Mouse (Mus musculus) intestine, postnatal 0 days (tissue): ENCODE results near the gene Ltb4r1. TPM values are rescaled to one million over a fixed set of nuclear protein-coding genes. Genes with fewer than 3 reads are reported as not detected.
A peak's percentile ranks its signal among the peaks of the same experiment; 100 is the strongest.

Source experiments
- ATAC-seq: fragments of 200-750 bp; cut with Nextera tagmentation; 2 replicates; pipeline ENCODE4 v1.8.0; 2017; ENCODE audit warnings: mild to moderate bottlenecking, moderate TSS enrichment, moderate library complexity
- H3K27ac ChIP-seq: fragments of 300-500 bp; sonication (generic); 2 replicates; pipeline ENCODE4 v1.5.1; 2014; ENCODE audit warnings: mild to moderate bottlenecking, low read depth, low read length, moderate library complexity
- H3K27me3 ChIP-seq: fragments of 300-500 bp; sonication (generic); replicated peaks from 2 replicates; pipeline ENCODE4 v1.6.1; 2014; ENCODE audit warnings: low read length, mixed read lengths; ENCODE audit not compliant: control insufficient read depth, insufficient read depth
- H3K36me3 ChIP-seq: fragments of 300-500 bp; sonication (generic); 2 replicates; pipeline ENCODE4 v1.6.1; 2014; ENCODE audit warnings: mild to moderate bottlenecking, moderate library complexity; ENCODE audit not compliant: control insufficient read depth, insufficient read depth
- H3K4me1 ChIP-seq: fragments of 300-500 bp; sonication (generic); replicated peaks from 2 replicates; pipeline ENCODE4 v1.6.1; 2014; ENCODE audit warnings: antibody characterized with exemption, low read length, mixed read lengths; ENCODE audit not compliant: control insufficient read depth, insufficient read depth
- H3K4me2 ChIP-seq: fragments of 300-500 bp; sonication (generic); replicated peaks from 2 replicates; pipeline ENCODE4 v1.6.1; 2014; ENCODE audit warnings: low read depth, mild to moderate bottlenecking, moderate library complexity
- H3K4me3 ChIP-seq: fragments of 300-500 bp; sonication (generic); 2 replicates; pipeline ENCODE4 v1.5.1; 2014; ENCODE audit warnings: low read depth, low read length
- H3K9ac ChIP-seq: fragments of 300-500 bp; sonication (generic); 2 replicates; pipeline ENCODE4 v1.6.1; 2014; ENCODE audit warnings: mild to moderate bottlenecking, low read depth, low read length
- H3K9me3 ChIP-seq: fragments of 300-500 bp; sonication (generic); 2 replicates; pipeline ENCODE4 v1.6.1; 2016; ENCODE audit warnings: mixed run types; ENCODE audit not compliant: control insufficient read depth
- CTCF ChIP-seq: sonication (generic); IDR thresholded peaks from 2 replicates; pipeline ENCODE4 v1.5.1; 2016; ENCODE audit warnings: low read depth, mild to moderate bottlenecking, control low read depth, antibody characterized with exemption, moderate library complexity
- WGBS: fragments of 180-500 bp; shearing (Covaris S2); extraction: QIAGEN DNeasy Blood & Tissue Kit; methylation state at CpG from one replicate; pipeline ENCODE4 v1.1.7; 2014; 5-methylcytosine and 5-hydroxymethylcytosine counted together
- polyA plus RNA-seq: library from polyadenylated mRNA; unstranded; fragments of >200 nt; fragmentation: Nextera tagmentation; extraction: Ambion mirVana; gene quantifications from 2 replicates; pipeline ENCODE4 v1.2.1, GENCODE M21; 2015

The Ltb4r1 gene
- polyA plus RNA-seq, 1 experiment from 2014 or later, result 3.8 TPM

DNA sequence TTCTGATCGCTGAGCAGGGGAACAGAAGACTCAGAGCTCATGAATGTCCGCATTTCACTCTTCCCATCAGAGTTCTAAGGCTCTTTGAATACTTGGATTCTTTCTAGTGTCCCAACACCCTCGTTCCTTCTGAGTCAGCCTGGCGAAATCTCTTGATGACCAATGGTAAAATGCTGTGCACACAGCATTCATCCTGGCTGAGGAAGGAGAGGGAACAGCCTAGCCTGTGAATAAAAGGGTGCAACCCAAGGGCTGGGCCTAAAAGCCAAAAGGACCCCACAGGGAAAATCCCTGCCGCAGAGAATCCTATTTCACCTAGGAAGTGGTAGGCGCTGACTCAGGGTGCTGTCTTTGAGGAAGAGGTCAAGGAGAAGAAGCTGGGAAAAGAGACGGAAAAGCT, 35.6 kb upstream of the Ltb4r1 start:
- H3K9me3 ChIP-seq, result no peaks in the 10 kb centered on the region
- no peak for TF ChIP-seq CTCF
- WGBS, result 84% methylated on average over 7 of the region's 7 CpGs
- no peaks in the 10 kb centered on the region for H3K27me3 ChIP-seq
- H3K36me3 ChIP-seq, result no peaks in the 10 kb centered on the region
- no peak overlapping the region for H3K4me2 ChIP-seq
- no peak for ATAC-seq
- 0 out of 2 replicates have a peak, but pooled peaks cover 5% of the 10 kb centered on the region for H3K4me1 ChIP-seq
- H3K27ac ChIP-seq, result no peak overlapping the region
- H3K9ac ChIP-seq, result no peak overlapping the region
- no peak overlapping the region for H3K4me3 ChIP-seq

DNA sequence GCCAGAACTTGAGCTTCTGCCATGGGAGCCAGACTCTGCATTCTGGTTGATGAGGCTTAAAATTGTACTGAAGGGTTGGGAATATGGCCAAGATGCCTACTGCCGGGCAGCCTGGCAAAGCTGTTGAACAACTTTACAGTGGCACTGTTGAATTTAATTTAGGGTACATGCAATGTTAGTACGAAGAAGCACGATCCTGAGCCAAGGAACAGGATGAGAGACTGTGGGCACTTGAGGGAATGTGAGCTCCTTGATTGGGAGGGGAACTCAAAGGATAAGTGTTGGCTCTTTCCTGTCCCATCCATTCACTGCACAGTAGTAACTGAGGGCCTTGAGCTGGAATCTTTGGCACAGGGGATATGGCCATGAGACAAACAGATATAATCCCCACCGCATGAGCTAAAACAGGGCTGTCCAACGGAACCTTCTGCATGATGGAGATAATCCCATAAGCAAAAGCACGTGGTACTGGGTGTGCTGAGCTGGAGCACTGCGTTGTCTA, 35.2 kb upstream of the Ltb4r1 start:
- no peaks in the 10 kb centered on the region for H3K9me3 ChIP-seq
- 83% methylated on average over 7 of the region's 7 CpGs for WGBS
- TF ChIP-seq CTCF, result no peak
- no peaks in the 10 kb centered on the region for H3K36me3 ChIP-seq
- no peak overlapping the region for H3K4me3 ChIP-seq
- H3K9ac ChIP-seq, result no peak overlapping the region
- ATAC-seq, result no peak
- no peaks in the 10 kb centered on the region for H3K27me3 ChIP-seq
- H3K27ac ChIP-seq, result no peak overlapping the region
- no peak overlapping the region for H3K4me2 ChIP-seq
- H3K4me1 ChIP-seq, result 0 out of 2 replicates have a peak, but pooled peaks cover 5% of the 10 kb centered on the region

DNA sequence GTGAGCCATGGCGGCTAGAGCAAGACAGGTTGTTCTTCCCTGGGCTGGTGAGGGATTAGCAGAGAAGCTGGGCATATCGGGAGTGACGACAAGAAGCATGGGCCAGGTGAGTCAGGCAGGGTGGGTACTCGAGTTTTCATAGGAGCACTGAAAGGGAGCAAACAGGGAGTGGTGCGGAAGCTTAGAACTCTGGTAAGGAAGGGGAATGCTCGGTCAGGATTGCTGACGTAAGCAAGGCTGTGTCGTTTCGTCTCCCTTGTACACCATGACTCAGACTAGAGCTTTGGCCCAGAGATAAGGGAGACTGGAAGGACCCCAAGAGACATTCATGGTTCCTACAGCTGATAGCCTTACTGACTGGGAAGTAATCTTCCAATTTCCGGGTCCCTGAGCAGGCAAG, 31.9 kb upstream of the Ltb4r1 start:
- 40% methylated on average over 10 of the region's 10 CpGs for WGBS

DNA sequence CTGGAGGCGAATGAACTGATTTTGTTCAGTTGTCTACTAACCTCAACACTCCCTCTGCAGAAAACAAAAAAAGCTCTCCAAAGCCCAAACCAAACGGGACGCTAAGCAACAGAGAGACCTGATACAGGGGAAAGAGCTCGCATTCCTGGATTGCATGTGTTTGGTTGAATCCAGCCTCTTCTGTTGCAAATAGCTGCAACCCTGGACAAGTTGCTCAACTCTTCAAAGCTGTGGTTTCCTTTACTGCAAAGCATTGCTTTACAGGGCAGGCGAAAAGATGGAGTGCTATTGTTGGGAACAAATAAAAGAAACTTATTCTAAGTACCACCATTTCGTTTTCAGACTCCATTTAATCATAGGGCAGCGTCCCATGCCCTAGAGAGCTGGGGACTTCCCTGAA, 30.9 kb upstream of the Ltb4r1 start:
- WGBS, result 39% methylated on average over 7 of the region's 7 CpGs
- H3K27ac ChIP-seq, result no peak overlapping the region
- no peak overlapping the region for H3K4me3 ChIP-seq
- ATAC-seq, result no peak; the same call in 1 of the 2 replicates
- H3K27me3 ChIP-seq, result no peaks in the 10 kb centered on the region
- no peak for TF ChIP-seq CTCF
- H3K4me1 ChIP-seq, result 0 out of 2 replicates have a peak, but pooled peaks cover 13% of the 10 kb centered on the region
- H3K9me3 ChIP-seq, result no peaks in the 10 kb centered on the region
- H3K9ac ChIP-seq, result no peak overlapping the region
- 0 out of 2 replicates have a peak overlapping the region, but pooled peaks have one; percentile 24 for H3K4me2 ChIP-seq
- H3K36me3 ChIP-seq, result peaks cover 20% of the 10 kb centered on the region

More for the DNA sequence above, 31.9 kb upstream of the Ltb4r1 start:
- Histone ChIP-seq H3K27me3 (no peaks in the 10 kb centered on the region), H3K9me3 (no peaks in the 10 kb centered on the region), H3K27ac (no peak overlapping the region), H3K4me2 (peak overlapping the region; percentile 21; the same call in 1 of the 2 replicates), H3K4me1 (0 out of 2 replicates have a peak, but pooled peaks cover 13% of the 10 kb centered on the region), H3K4me3 (no peak overlapping the region), H3K36me3 (peaks cover 11% of the 10 kb centered on the region; the same call in 1 of the 2 replicates), H3K9ac (no peak overlapping the region)
- TF ChIP-seq CTCF, result no peak
- peak; percentile 71 for ATAC-seq

DNA sequence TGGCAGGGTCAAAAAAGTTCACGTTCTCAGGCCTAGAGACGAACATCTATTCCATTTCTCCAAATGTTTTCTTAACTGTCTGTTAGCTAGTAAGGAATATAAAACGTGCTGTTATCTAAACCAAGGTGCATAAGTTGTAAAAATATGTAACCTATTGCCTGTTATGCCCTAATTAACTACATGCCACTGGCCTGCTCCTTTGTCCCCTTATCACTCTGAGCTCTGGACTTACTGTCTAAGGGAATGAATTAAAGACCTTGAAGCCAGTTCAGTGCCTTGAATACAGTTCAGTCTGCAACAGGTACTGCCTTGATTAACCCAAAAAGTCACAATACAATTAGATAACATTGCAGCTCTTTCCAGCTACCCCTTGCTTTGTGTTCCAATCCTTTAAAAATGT, 30.4 kb upstream of the Ltb4r1 start:
- H3K9me3 ChIP-seq, result no peaks in the 10 kb centered on the region
- ATAC-seq, result peak; percentile 71
- H3K27me3 ChIP-seq, result no peaks in the 10 kb centered on the region
- 9% methylated on average over 3 of the region's 3 CpGs for WGBS
- no peak for TF ChIP-seq CTCF
- peaks cover 25% of the 10 kb centered on the region for H3K36me3 ChIP-seq
- 0 out of 2 replicates have a peak overlapping the region, but pooled peaks have one; percentile 62 for H3K27ac ChIP-seq
- no peak overlapping the region for H3K9ac ChIP-seq
- H3K4me3 ChIP-seq, result no peak overlapping the region
- peak overlapping the region; percentile 46 for H3K4me2 ChIP-seq
- 0 out of 2 replicates have a peak, but pooled peaks cover 13% of the 10 kb centered on the region for H3K4me1 ChIP-seq

DNA sequence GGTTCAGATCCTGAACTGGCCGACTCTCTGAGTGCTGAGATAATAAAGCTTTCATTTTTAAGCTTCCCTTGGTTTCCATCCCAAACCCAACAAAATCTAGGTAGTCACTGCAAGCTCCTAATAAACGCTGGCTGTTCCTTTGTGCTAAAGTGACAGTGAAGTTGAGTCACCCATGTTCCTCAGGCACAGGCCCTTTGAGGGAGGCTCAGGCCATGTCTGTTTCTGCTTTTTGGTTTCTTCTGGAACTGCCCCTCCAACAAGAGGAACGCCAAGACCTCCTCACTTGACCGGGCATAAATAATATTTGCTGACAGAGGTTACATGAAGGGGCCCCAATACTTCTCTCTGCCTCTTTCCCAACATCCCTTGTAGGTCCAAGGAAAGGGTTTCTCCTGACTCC, 30.0 kb upstream of the Ltb4r1 start:
- ATAC-seq, result no peak
- H3K9me3 ChIP-seq, result no peaks in the 10 kb centered on the region
- peak overlapping the region; percentile 62; the same call in 1 of the 2 replicates for H3K27ac ChIP-seq
- no peaks in the 10 kb centered on the region for H3K27me3 ChIP-seq
- peaks cover 29% of the 10 kb centered on the region for H3K36me3 ChIP-seq
- no peak for TF ChIP-seq CTCF
- H3K9ac ChIP-seq, result no peak overlapping the region
- H3K4me2 ChIP-seq, result peak overlapping the region; percentile 46
- H3K4me1 ChIP-seq, result 0 out of 2 replicates have a peak, but pooled peaks cover 13% of the 10 kb centered on the region
- H3K4me3 ChIP-seq, result no peak overlapping the region
- WGBS, result 42% methylated on average over 4 of the region's 4 CpGs
